Mouse (Mus musculus) NIH3T3 (cell line): ENCODE results near the gene Mfsd11.
A peak's percentile ranks its signal among the peaks of the same experiment; 100 is the strongest.
"Not testable (repeated sequence)": the region's sequence is repeated elsewhere in the genome, so short reads cannot be mapped to it uniquely, and the experiment has no call there.

ENCODE experiments used
- DNase-seq: peaks from one replicate; pipeline ENCODE4 v3.0.0-alpha.2; 2012; ENCODE audit warnings: low read depth

Gene Mfsd11

DNA sequence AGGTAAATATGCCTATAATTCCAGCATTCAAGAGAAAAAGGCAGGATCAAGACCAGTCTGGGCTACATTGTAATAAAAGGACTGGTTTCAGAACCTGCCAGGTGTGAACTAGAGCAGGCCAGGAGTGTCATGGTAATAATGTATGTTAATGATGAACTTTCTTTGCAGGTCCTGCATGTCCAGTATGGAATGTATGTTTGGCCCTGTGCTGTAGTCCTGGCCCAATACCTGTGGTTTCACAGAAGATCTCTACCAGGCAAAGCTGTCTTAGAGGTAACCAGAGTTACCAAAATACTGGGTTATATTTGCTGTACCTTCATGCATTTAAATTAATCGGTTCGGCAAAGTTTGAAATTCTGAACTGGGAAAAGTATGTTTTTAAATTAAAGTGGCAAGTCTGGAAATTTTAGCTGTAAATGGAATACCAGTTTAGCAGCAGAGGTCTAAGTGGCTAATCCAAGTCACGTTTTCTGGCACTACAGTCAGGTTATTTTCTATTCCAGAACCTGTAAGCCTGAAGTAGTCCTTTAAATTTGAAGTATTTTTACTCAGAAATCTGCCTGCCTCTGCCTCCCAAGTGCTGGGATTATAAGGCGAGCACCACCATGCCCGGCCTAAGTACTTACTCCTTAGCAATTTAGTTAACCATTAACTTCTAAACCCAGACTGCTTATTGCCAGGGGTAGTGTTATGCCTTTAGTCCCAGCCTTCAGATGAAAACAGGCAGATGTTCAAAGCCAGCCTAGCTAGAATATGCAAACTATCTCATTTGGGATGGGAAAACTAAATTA lies 4.0 kb upstream of the Mfsd11 start:
- DNase-seq = no peak

- not testable (repeated sequence) for DNase-seq
These were observed 3.4 kb upstream of the Mfsd11 start for GRCm38 (mm10) chr11:116848877-116849178.

DNA sequence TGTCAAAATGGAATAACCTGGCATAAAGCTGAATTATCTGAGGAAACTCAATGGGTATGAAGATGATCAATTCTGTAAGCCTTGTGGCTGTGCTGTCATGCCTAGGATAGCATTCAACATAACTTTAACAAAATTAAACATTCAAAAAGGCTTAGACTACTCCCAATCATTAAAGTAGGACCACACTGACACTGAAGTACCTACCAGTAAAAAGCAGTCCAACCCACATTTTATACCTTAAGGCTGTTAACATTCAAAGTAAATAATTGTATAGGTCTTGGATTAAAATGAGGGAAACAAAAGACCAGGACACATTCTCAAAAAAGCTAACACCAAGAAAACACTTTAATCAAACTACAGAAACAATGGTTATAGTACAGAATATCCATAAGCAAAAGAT lies 2.7 kb upstream of the Mfsd11 start:
- DNase-seq = no peak

DNA sequence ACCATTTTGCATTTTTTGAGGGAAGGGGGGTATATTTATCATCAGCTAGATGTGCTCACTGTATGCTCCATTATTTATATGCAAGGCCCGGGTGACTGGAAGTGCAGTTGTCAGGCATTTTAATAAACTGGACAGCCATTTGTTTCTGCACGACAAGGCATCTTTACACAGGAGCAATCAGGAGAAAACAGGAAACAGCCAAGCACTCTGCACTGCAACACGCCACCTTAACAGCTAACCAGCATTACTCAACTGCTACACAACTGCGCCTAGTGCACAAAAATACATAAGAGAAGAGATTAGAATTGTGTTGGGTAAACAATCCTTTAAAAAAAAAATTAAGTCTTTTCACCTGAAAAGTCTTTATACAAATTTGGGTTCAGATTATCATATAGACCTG lies 2.2 kb upstream of the Mfsd11 start:
- DNase-seq = no peak

GRCm38 (mm10) chr11:116850833-116851477 lies 1.3 kb upstream of the Mfsd11 start:
- DNase-seq = no peak

- DNase-seq = peak; percentile 38
These were observed 507 bp upstream of the Mfsd11 start for GRCm38 (mm10) chr11:116851576-116852290.

DNA sequence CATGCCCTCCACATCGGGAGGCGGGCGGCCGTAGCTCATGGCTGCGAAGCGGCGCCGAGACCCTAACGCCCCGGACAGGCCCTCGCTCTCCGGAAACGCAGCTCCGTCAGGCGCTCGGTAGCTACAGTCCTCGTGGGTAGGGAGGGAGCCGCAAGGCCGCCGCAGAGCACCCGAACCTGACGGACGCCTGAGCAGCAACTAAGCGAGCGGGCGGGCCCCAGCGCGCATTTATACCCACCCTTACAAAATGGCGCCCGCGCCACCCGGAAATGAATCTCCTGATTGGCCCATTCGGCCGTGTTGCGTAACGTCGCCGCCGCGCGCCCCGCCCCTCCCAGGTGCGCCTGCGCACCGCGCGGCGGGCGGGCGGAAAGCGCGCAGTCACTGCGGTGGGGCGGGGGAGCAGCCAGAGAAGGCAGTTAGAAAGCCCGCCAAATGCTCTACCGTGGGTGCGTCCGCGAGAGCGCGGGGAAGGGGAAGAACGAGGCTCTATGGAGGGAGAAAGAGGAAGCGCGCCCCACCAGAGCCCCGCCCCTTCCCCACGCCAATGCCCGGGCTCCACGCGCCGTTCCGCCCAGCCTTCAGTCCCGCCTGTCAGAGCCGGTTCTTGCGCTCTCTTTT lies 761 bp downstream of the Mfsd11 start, which contains the start of gene Srsf2:
Gene Srsf2, minus strand, starts transcription at position 204 of the 621 bp plus-strand sequence.
- peak; percentile 97 for DNase-seq

DNA sequence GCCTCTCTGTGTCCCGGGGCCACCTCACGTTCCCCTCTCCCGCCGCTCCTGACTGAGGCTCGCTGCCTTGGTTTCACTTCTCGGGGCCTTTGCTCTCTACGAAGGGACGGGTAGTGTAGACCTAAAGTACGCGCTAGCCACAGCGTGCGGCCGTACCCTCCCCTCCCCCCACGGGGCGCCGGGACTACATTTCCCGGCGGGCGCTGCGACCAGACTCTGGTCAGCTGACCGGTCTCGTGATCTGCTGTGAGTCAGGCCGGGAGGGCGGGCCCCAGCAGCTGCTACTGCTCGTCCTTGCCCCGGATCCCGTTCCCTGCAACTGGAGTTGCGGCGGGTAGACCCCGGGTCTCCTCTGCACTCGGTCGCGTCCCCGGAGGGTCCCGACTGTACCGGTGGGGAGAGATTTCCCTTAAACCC lies 1.3 kb downstream of the Mfsd11 start:
- peak; percentile 96 for DNase-seq

GRCm38 (mm10) chr11:116854279-116854678 lies 2.0 kb downstream of the Mfsd11 start:
- no peak for DNase-seq

DNA sequence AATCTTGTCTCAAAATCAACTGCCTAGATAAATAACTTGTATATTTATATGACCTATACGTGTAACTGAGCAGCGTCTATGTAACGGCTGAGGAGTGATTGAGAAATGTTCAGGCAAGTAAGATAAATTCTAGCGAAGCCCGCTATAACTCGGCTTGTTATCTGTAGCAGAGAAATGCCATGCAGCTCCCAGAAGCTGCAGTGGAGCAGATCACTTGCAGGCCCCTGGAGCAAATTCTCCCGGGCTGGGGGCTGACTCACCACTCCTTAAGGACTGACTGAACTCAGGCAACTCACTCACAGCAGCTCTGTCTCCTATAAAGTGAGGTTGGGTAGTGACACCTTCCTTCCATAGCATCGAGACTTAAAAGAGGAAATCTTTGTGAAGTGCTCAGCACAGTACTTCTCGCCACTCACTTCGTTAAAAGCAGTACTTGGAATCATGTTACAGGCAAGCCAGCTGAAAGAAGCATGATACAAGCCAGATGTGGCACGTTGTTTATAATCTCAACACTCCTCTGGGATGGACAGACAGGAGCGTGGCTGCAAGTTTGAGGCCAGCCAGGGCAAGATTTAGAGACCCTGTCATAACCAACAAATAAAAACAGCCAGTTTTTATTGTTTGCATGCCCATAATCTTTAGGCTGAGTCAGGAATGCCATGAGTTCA lies 5.1 kb downstream of the Mfsd11 start:
- peak; percentile 38 for DNase-seq

GRCm38 (mm10) chr11:116864444-116864843 lies 12.2 kb downstream of the Mfsd11 start:
- DNase-seq = no peak

DNA sequence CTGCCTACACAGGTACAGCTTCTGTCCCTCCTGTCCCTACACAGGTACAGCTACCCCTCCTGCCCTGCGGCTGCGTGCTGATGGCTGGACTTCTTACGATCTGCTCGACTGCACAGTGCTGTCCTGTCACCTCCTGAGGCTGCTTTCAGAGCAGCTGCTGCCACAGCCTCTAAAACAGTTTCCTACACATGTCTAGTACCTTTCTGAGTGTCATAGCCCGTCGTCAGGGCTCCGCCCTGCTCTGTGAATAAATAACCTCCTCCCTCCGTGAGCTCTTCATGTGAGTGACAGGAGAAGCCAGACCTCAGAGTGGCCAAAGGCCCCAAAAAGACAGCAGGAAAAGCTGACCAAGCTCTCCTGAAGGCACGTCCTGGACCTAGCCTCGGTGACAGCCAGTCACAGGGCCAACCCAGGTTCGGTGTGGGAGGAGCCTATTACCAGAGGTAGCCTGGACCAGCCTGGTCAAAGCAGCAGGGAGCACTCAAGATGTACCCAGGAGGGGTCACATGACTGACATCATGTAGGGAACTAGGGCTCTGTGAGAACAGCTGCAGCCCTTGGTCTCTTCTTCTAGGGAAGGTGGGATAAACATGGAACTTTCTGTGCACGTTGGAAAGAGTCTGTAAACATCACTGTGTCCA lies 13.8 kb downstream of the Mfsd11 start:
- no peak for DNase-seq

GRCm38 (mm10) chr11:116868129-116868528 lies 15.9 kb downstream of the Mfsd11 start:
- no peak for DNase-seq

DNA sequence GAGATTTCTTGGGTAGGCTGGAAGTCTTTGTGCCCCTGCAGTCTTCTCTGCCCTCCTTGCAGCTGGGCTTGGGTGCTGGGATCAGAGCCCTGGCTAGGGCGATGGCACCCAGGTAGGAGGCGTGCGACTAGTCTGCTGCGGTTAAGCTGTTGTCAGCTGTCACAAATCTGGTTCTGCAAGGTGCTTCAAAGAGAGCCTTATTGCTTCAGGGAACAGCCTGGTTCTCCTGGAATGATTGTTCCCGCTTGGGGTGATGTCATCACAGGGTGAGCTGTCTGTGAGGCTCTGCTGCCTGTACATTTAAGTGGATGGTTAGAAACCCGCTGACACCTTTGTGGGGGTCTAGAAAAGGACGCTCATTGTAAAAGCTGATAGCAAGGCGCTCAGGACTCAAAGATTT lies 17.0 kb downstream of the Mfsd11 start:
- DNase-seq = no peak

DNA sequence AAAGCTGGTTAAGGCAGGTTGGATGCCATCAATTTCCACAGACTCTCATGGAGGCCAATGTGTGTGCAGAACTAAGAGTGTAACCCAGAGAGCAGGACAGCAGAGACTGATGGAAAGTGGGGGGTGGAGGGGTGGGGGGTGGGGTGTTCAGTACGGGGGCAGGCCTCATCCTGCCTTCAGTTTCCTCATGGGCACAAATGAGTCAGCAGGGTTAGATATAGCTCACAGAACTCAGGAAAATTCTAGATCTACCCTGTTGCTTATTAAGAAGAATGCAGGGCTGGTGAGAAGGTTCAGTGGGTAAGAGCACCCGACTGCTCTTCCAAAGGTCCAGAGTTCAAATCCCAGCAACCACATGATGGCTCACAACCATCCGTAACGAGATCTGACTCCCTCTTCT lies 17.4 kb downstream of the Mfsd11 start:
- no peak for DNase-seq

GRCm38 (mm10) chr11:116871538-116871937 lies 19.3 kb downstream of the Mfsd11 start:
- DNase-seq = no peak

DNA sequence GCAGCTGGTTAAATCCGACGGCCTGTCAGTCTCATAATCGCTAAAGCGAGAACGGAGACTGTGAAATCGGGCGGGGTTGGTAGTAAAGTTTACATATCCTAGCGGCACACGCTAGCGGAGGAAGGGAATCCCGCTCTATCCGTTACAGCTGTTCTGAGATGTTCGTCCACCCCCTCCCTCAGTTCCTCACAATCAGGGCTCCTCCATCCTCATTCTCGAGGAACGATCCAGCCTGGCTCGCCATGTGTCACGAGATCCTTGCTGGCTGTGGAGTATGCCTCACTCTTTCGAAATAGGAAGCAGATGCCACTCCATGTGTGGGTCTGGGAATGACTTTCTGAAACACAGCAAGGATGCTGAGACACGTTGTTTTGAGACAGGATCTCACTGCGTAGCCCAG lies 21.7 kb downstream of the Mfsd11 start:
- no peak for DNase-seq

GRCm38 (mm10) chr11:116878454-116878853 lies 26.2 kb downstream of the Mfsd11 start:
- no peak for DNase-seq

- DNase-seq = no peak
These were observed 28.6 kb downstream of the Mfsd11 start for GRCm38 (mm10) chr11:116880839-116881238.

- no peak for DNase-seq
These were observed 29.2 kb downstream of the Mfsd11 start for GRCm38 (mm10) chr11:116881440-116881839.

DNA sequence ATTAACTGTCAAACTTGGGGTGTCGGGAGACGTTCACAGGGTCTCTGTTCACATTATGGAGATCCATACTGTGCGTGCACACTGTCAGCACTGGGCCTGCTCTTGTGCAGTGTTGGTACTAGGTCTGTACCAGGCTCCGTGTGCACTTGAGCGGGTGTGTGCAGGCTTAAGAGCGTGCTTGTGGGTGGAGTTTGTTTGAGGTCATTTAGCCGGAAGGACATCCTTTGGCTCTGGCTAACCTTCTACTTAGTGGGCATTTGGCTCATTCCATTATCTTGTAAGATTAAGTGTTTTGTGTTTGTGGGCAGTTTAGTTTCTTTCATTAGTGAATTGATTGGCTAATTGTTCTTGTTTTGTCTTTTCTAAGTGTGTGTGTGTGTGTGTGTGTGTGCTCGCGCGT lies 30.2 kb downstream of the Mfsd11 start:
- DNase-seq = no peak

GRCm38 (mm10) chr11:116884061-116884460 lies 31.8 kb downstream of the Mfsd11 start:
- DNase-seq = no peak
